Mouse (Mus musculus): ENCODE measurements around the gene Clec4b1. TPM values are rescaled to one million over a fixed set of nuclear protein-coding genes. Genes with fewer than 3 reads are reported as not detected.

The Clec4b1 gene
- not detected for polyA plus RNA-seq (2017; shearing (Covaris generic))

DNA sequence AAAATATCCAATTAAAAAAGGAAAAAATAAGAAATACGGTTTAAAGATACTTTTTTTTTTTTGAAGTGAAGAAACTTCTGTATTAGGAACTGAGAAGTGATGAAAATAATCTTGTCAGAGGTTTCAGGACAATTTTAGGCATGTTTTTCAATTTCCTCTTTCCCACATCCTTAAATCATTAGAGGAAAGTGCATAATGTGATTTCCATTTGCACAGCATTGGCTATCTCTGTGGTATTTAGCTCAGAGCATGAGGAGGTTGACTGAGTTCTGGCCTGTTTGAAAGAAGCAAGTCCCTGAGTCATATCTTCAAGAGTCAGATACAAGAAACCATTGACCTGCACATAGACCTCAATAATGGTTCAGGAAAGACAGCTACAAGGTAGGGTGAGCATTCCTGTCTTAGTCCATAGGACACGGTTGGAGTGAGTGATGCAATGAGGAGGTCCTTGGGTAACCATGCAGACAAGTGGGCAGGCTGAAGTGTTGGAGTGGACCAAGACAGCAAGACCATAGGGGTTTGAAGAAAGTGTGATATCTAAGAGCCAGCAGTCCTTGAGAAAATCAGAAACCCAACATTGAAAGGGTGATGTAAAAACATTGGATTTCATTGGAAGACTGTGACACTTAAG is at the start of gene Clec4b1:
Gene Clec4b1 (plus strand): TSS at position 221 of the 631 bp plus-strand sequence.

GRCm38 (mm10) chr6:123106128-123106527 is 56.4 kb downstream of the Clec4b1 start, which contains the start of gene Clec4a2:
Clec4a2 (plus strand) TSS chr6:123106428.

Other genes with a start within 250 kb of the Clec4b1 start
- 27.2 TPM for gene Slc2a3, start 248.3 kb upstream of the Clec4b1 start, polyA plus RNA-seq (2017; shearing (Covaris generic))
- 44.5 TPM for gene Foxj2, start 230.0 kb upstream of the Clec4b1 start, polyA plus RNA-seq (2017; shearing (Covaris generic))
- not detected for gene C3ar1, start 193.8 kb upstream of the Clec4b1 start, polyA plus RNA-seq (2017; shearing (Covaris generic))
- 43.1 TPM for gene Necap1, start 175.5 kb upstream of the Clec4b1 start, polyA plus RNA-seq (2017; shearing (Covaris generic))
- gene Clec4a1, start 128.1 kb upstream of the Clec4b1 start, polyA plus RNA-seq (2017; shearing (Covaris generic)) = not detected
- not detected for gene Clec4a3, start 97.4 kb upstream of the Clec4b1 start, polyA plus RNA-seq (2017; shearing (Covaris generic))
- not detected for gene Clec4a4, start 59.6 kb upstream of the Clec4b1 start, polyA plus RNA-seq (2017; shearing (Covaris generic))
- gene Clec4a2, start 56.5 kb downstream of the Clec4b1 start, polyA plus RNA-seq (2017; shearing (Covaris generic)) = not detected
- gene Clec4b2, start 122.9 kb downstream of the Clec4b1 start, polyA plus RNA-seq (2017; shearing (Covaris generic)) = not detected
- gene Clec4n, start 179.9 kb downstream of the Clec4b1 start, polyA plus RNA-seq (2017; shearing (Covaris generic)) = not detected
- gene Clec4d, start 212.1 kb downstream of the Clec4b1 start, polyA plus RNA-seq (2017; shearing (Covaris generic)) = not detected
- gene Clec4e, start 239.9 kb downstream of the Clec4b1 start, polyA plus RNA-seq (2017; shearing (Covaris generic)) = not detected

All from effector memory CD4-positive, alpha-beta T cell, adult 7 months (primary cell).